Comparison of ENCODE assay signal across 28 mouse cellular contexts in the genomic region with DNA sequence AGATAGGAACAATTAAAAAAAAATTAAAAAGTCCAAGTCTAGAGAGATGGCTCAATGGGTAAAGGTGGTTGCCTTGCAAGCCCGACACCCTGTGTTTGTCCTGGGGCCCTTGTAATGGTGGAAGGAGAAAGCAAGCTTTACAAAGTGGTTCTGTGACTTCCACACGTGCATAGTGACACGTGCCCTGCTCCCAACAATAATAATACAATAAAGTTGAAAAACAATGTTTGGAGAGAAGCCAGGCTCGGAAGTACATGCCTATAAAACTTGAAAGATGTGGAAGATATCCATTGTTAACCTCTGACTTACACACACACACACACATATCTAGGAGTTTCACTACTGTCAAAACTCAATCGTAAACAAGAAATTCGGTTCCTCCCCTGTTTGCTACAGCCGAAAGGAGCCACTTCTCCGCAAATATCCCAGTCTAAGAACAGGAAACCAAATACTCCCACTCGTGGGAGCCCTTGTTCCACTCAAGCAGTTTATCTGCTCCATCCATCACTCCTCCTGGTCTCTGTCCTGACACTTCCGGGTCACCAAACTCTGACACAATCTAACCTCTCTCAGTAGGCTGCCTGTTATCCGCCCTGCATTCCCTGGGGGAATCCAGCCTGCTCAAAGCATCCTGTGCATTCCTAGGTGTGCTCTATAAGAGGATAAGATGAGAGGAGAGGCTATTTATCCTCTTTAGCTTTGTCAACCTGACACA. TPM values are rescaled to one million over a fixed set of nuclear protein-coding genes. Genes with fewer than 3 reads are reported as not detected.
DNase-seq lines count a peak whose midpoint lies in the region; ATAC-seq and TF ChIP-seq lines count a peak whose summit lies in the region.
"Had no signal": no experiment of that assay in that cellular context is flagged by ENCODE, and none has a peak within 500 bp of the region (broad histone marks: within the 10 kb centered on the region; RNA-seq: fewer than 3 reads in every experiment).

No protein-coding gene starts in this region.

- H3K9ac ChIP-seq in heart, adult 2 months (ENCODE audit: low read depth, low read length): no peak overlapping the region
- H3K9ac ChIP-seq in lung, embryonic 14.5 days: no peak overlapping the region
- H3K9ac ChIP-seq: embryonic facial prominence, embryonic 15.5 days; forebrain, embryonic 13.5 days; liver, embryonic 12.5 days; liver, postnatal 0 days; midbrain, embryonic 13.5 days; neural tube, embryonic 13.5 days had no signal

- DNase-seq in heart, adult 2 months: no peak
- DNase-seq in heart, embryonic 10.5 days (ENCODE audit: low spot score): no peak
- peak; percentile 56 for DNase-seq in kidney, adult 2 months
- no peak for DNase-seq in kidney, adult 8-10 months
- peak; percentile 19 for DNase-seq in lung, embryonic 14.5 days
- no peak for DNase-seq in lung, postnatal 4 days
- DNase-seq: adrenal gland, adult 2 months; adrenal gland, postnatal 36 days; cerebellum, adult 2 months; cerebellum, postnatal 14 days; gastrocnemius, postnatal 25 days; layer of hippocampus, postnatal 36 days; left cerebral cortex, postnatal 4 days; liver, postnatal 0 days; right cerebral cortex, postnatal 4 days; thymus, adult 18-20 months; thymus, postnatal 25 days had no signal

- 48% methylated on average over 11 of the region's 11 CpGs for WGBS in heart, adult 2 months
- WGBS in heart, embryonic 10.5 days: 65% methylated on average over 11 of the region's 11 CpGs
- 40% methylated on average over 11 of the region's 11 CpGs for WGBS in kidney, adult 2 months
- WGBS in lung, embryonic 14.5 days: 51% methylated on average over 11 of the region's 11 CpGs

- no peaks in the 10 kb centered on the region for H3K36me3 ChIP-seq in heart, adult 2 months (ENCODE audit: control insufficient read depth, insufficient read depth, low read length)
- H3K36me3 ChIP-seq in heart, embryonic 10.5 days: no peaks in the 10 kb centered on the region
- H3K36me3 ChIP-seq in kidney, adult 2 months (ENCODE audit: control insufficient read depth, insufficient read depth, low read length): no peaks in the 10 kb centered on the region
- H3K36me3 ChIP-seq in lung, embryonic 14.5 days (ENCODE audit: insufficient read depth): no peaks in the 10 kb centered on the region
- H3K36me3 ChIP-seq: embryonic facial prominence, embryonic 10.5 days; embryonic facial prominence, embryonic 15.5 days; liver, embryonic 12.5 days; midbrain, embryonic 13.5 days; neural tube, embryonic 13.5 days had no signal

- H3K79me2 ChIP-seq in heart, adult 2 months (replicated peaks; ENCODE audit: control insufficient read depth, insufficient read depth, low read length): no peaks in the 10 kb centered on the region

- peak overlapping the region; percentile 61; the same call in 1 of the 2 replicates for H3K27ac ChIP-seq in heart, adult 2 months
- no peak overlapping the region for H3K27ac ChIP-seq in heart, embryonic 10.5 days
- H3K27ac ChIP-seq in kidney, adult 2 months (ENCODE audit: insufficient read depth, low read depth, low read length): no peak overlapping the region
- H3K27ac ChIP-seq in lung, embryonic 14.5 days (ENCODE audit: low read depth): no peak overlapping the region
- H3K27ac ChIP-seq: embryonic facial prominence, embryonic 10.5 days; embryonic facial prominence, embryonic 15.5 days; forebrain, embryonic 13.5 days; liver, embryonic 12.5 days; macrophage; midbrain, embryonic 13.5 days; neural tube, embryonic 13.5 days; stomach, postnatal 0 days had no signal

- H3K9me3 ChIP-seq in heart, embryonic 10.5 days: no peaks in the 10 kb centered on the region
- no peaks in the 10 kb centered on the region for H3K9me3 ChIP-seq in lung, embryonic 14.5 days (ENCODE audit: low read depth, low read length)
- H3K9me3 ChIP-seq: embryonic facial prominence, embryonic 10.5 days; embryonic facial prominence, embryonic 15.5 days; forebrain, embryonic 13.5 days; liver, embryonic 12.5 days; midbrain, embryonic 13.5 days; neural tube, embryonic 13.5 days had no signal

- TF ChIP-seq EP300 in heart, adult 2 months (IDR thresholded peaks at IDR 0.05; ENCODE audit: insufficient read depth, low read depth, low read length): 0 out of 2 replicates have a peak, but pooled peaks have one; percentile 60

- H3K4me1 ChIP-seq in heart, adult 2 months (ENCODE audit: control insufficient read depth, insufficient read depth, low read length): peaks cover 5% of the 10 kb centered on the region
- H3K4me1 ChIP-seq in heart, embryonic 10.5 days: peaks cover 17% of the 10 kb centered on the region
- no peaks in the 10 kb centered on the region for H3K4me1 ChIP-seq in kidney, adult 2 months (ENCODE audit: control insufficient read depth, insufficient read depth, low read length)
- peaks cover 3% of the 10 kb centered on the region; the same call in 1 of the 2 replicates for H3K4me1 ChIP-seq in lung, embryonic 14.5 days (ENCODE audit: insufficient read depth)

- no peak for ATAC-seq in lung, embryonic 14.5 days (ENCODE audit: insufficient read depth)
- ATAC-seq in activated CD4-positive, CD25-positive, alpha-beta regulatory T cell, adult 4 months: no peak
- ATAC-seq: forebrain, embryonic 13.5 days; intestine, embryonic 16.5 days; liver, embryonic 12.5 days; liver, postnatal 0 days; lung, postnatal 0 days; midbrain, embryonic 13.5 days had no signal

- H3K27me3 ChIP-seq in heart, adult 2 months (ENCODE audit: control insufficient read depth, insufficient read depth, low read length): no peaks in the 10 kb centered on the region
- peaks cover 37% of the 10 kb centered on the region for H3K27me3 ChIP-seq in heart, embryonic 10.5 days (ENCODE audit: insufficient read depth, poor library complexity, severe bottlenecking)
- H3K27me3 ChIP-seq in kidney, adult 2 months (replicated peaks; ENCODE audit: control insufficient read depth, insufficient read depth, low read length): no peaks in the 10 kb centered on the region
- H3K27me3 ChIP-seq in lung, embryonic 14.5 days (ENCODE audit: insufficient read depth, low read length): peaks cover 15% of the 10 kb centered on the region

- no peak overlapping the region for H3K4me2 ChIP-seq in lung, embryonic 14.5 days
- H3K4me2 ChIP-seq: embryonic facial prominence, embryonic 15.5 days; forebrain, embryonic 13.5 days; liver, embryonic 12.5 days; midbrain, embryonic 13.5 days; neural tube, embryonic 13.5 days had no signal

- H3K4me3 ChIP-seq in heart, adult 2 months: no peak overlapping the region
- H3K4me3 ChIP-seq in heart, embryonic 10.5 days: no peak overlapping the region
- no peak overlapping the region for H3K4me3 ChIP-seq in kidney, adult 2 months (ENCODE audit: insufficient read depth, low read depth, low read length)
- H3K4me3 ChIP-seq in lung, embryonic 14.5 days (ENCODE audit: low read depth, low read length): no peak overlapping the region
- H3K4me3 ChIP-seq: embryonic facial prominence, embryonic 10.5 days; embryonic facial prominence, embryonic 15.5 days; forebrain, embryonic 13.5 days; liver, embryonic 12.5 days; midbrain, embryonic 13.5 days; neural tube, embryonic 13.5 days had no signal

- no peak for TF ChIP-seq CTCF in heart, adult 2 months (IDR thresholded peaks at IDR 0.05)
- TF ChIP-seq CTCF in kidney, adult 2 months (conservative IDR thresholded peaks at IDR 0.05; ENCODE audit: insufficient read depth, insufficient read length, low read depth, low read length): no peak
- no peak for TF ChIP-seq CTCF in lung, embryonic 14.5 days (IDR thresholded peaks at IDR 0.05; ENCODE audit: low read depth)

- no peak for TF ChIP-seq POLR2A in heart, adult 2 months (IDR thresholded peaks at IDR 0.05; ENCODE audit: insufficient read depth, low read depth, low read length)
- TF ChIP-seq POLR2A in kidney, adult 2 months (IDR thresholded peaks at IDR 0.05; ENCODE audit: low read depth, low read length): no peak

- intact Hi-C loops in heart, adult 2 months (cut with DNase I): no loop called here

RNA-seq across cellular contexts. Expression of a gene that starts 23.2 kb away (rescaled TPM):
- 1 to 10 TPM; 3.4 to 4.2 TPM for total RNA-seq in heart, adult 2 months (2021)
- polyA plus RNA-seq in heart, adult 2 months (2012; rRNA removed): 3.6 and 4.7 TPM in 2 replicates
- 3.4 and 4.8 TPM in 2 replicates for polyA plus RNA-seq in heart, embryonic 10.5 days (2016; fragmentation: Nextera tagmentation; extraction: Ambion mirVana)
- 3.1 and 7.2 TPM in 2 replicates for polyA plus RNA-seq in kidney, adult 2 months (2012; rRNA removed)
- 4.9 and 5.5 TPM in 2 replicates for polyA plus RNA-seq in lung, embryonic 14.5 days (2014; fragmentation: Nextera tagmentation; extraction: Ambion mirVana)
- 100 to 1,000 TPM in 1 of 2 experiments, 10 to 100 TPM in 1; 80.6 to 129 TPM for polyA plus RNA-seq in activated CD4-positive, CD25-positive, alpha-beta regulatory T cell, adult 4 months (2017; shearing (Covaris generic))

RNA-seq across cellular contexts. Expression of a gene that starts 58.6 kb away (rescaled TPM):
- total RNA-seq in heart, adult 2 months (2021): 10 to 100 TPM; 85.9 to 93.3 TPM
- 106 and 107 TPM in 2 replicates for polyA plus RNA-seq in heart, adult 2 months (2012; rRNA removed)
- 43.1 and 54.0 TPM in 2 replicates for polyA plus RNA-seq in heart, embryonic 10.5 days (2016; fragmentation: Nextera tagmentation; extraction: Ambion mirVana)
- 34.2 and 37.5 TPM in 2 replicates for polyA plus RNA-seq in kidney, adult 2 months (2012; rRNA removed)
- 24.7 and 30.3 TPM in 2 replicates for polyA plus RNA-seq in lung, embryonic 14.5 days (2014; fragmentation: Nextera tagmentation; extraction: Ambion mirVana)
- 1 to 10 TPM; 3.0 to 6.8 TPM for polyA plus RNA-seq in activated CD4-positive, CD25-positive, alpha-beta regulatory T cell, adult 4 months (2017; shearing (Covaris generic))

Comparison
In these comparisons a context has a peak if more than half of its experiments do, and no peak if none do; other contexts are left out.
1. DNase-seq: peak in kidney, adult 2 months (single experiment) and lung, embryonic 14.5 days (single experiment); none in heart, adult 2 months (0 of 2), heart, embryonic 10.5 days (single experiment), kidney, adult 8-10 months (0 of 2) and lung, postnatal 4 days (0 of 2).